Mouse (Mus musculus) right cerebral cortex, postnatal 4 days (tissue): ENCODE measurements around the gene Synj2.

Experiments
- DNase-seq: peaks from one replicate; pipeline ENCODE4 v3.0.0-alpha.2; 2022

Synj2 gene

DNA sequence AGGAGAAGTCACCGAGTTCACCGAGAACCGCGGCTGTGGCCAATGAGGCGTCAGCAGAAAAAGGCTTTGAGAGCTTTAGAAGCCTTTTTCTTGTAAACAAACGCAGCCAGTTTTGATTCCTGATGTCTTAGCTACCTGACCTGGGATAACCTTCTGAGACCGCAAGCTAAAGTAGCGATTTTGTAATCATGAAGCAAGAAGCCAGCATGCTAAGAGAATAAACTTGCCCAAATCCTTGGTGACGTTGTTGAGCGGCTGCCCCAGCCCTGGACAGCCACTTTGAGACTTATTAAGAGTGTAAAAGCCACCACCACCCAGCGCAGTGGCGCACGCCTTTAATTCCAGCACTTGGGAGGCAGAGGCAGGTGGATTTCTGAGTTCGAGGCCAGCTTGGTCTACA, 4.8 kb upstream of the Synj2 start:
- DNase-seq = no peak

DNA sequence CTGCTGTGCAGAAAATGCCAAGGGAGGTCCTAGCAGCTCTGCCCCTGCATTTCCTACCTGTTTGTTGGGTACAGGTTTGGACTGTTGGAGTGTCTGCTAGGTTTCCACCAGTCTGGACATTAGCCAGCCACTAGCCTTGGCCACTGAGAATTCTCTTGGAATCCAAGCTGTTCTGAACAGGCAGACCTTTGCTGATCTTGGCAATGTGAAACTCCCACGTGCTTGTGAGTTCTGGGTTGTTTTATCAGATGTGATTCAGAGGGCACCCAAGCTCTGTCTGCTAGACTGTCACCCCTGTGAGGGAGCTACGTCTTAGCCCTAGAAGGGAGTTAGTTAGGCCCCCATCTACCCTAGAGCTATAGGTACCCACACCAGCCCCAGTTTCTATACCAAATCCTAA, 3.6 kb upstream of the Synj2 start:
- no peak for DNase-seq

DNA sequence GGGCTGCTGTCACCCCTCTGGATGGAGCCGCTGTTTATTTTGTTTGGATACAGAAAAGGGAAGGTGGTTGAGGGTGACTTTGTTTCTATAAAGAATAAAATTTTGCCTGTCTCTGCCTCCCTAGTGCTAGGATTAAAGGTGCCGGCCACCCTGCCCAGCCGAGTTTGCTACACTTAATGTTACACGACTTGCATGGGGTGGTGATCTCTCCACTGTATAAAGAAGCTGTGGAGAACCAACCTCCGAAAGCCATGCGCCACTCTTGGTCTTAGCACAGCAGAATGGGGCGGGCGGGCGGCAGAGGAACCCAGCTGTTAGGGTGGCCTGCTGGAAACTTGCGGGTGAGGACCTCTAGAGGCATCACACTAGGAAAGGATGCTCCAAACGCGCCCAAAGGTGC, 1.2 kb upstream of the Synj2 start:
- DNase-seq = no peak

DNA sequence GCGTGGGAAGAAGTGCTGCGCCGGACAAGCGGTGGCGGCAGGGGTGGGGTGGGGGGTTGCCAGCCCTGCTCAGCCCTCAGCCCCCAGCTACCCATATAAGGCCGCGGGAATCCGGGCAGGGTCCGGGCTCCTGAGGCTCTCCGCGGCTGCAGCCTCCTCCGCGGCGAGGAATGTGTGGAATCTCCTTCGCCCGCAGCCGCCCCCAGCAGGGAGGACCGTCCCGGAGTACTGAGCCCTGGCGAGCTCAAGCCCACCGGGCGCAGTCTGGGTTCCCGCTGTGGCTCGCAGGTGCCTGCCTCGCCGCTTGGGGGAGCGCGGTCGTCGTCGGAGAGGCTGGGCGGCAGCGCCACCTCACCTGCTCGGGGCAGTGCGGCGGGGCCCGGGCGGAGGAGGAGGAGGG, 288 bp upstream of the Synj2 start:
- DNase-seq = peak; percentile 60

DNA sequence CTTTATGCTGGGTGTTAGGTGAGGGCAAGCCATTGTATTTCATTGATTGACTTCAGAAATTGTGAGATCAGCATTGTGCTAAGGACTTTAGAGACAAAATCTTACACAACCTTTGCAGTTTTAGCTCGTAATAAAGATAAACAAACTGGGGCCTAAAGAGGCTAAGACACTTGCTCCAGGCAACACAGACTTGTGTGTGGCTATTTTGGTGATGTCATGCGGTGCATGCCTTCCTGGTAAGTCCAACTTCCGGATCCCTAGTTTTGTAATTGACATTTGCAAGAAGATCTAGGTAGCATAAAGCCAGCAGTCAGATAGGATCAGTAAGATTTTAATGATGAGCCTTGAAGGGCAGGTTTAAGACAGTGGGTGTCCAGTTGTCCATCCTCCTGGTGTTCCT, 1.1 kb downstream of the Synj2 start:
- DNase-seq = no peak

DNA sequence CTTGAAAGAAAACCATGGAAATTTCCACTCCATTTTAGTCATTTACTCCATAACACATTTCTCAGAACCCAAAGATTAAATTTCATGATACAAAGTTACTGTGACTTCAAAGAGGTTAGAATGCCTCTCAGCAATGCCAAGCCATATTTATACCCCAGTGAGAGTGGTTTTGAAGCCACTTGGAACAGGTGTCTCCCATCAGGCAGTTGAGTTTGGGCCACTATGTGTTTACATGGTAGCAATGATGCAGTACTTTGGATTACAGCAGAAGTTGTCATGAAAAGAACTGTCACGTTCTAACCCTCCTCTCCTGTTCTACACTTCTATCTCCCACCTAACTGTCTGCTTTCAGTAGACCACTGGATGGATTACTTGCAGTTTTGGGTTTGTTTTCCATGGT, 2.0 kb downstream of the Synj2 start:
- no peak for DNase-seq

DNA sequence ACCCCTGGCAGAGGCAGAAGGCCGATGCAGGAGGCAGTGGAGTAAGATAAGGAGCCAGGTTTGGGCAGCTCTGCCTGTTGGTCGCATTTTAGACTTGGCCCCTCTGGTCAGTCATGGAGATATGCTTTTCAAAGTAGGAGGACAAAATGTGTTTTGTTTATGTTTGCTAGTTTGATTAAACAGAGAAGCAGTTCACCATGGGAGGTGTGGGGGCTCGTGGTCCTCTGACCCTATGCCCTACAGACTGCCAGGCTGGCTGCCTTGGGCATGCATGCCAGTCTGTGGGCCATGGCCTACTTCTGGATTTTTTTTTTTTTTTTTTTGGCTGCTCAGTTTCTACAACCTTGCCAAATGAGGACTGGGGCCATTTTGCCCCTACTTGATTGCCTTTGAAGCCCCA, 6.0 kb downstream of the Synj2 start:
- DNase-seq = no peak

DNA sequence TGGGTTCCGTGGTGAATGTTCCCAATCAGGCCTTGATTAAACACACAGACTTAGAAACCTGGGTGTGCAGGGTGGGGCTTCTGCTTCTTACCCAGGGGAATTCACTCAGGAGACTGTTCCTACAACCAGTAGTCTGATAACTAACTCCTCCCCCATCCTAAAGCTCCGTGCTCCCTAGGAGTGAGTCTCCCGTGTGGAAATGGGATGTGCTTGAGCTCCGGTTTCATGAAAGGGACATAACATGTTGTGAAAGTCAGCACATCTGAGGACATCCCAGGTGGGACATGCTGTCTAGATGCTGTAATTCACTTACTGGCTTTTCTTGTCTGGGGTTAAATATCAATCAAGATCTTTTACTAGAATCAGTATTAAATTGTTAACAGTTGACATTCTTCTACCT, 11.4 kb downstream of the Synj2 start:
- no peak for DNase-seq

DNA sequence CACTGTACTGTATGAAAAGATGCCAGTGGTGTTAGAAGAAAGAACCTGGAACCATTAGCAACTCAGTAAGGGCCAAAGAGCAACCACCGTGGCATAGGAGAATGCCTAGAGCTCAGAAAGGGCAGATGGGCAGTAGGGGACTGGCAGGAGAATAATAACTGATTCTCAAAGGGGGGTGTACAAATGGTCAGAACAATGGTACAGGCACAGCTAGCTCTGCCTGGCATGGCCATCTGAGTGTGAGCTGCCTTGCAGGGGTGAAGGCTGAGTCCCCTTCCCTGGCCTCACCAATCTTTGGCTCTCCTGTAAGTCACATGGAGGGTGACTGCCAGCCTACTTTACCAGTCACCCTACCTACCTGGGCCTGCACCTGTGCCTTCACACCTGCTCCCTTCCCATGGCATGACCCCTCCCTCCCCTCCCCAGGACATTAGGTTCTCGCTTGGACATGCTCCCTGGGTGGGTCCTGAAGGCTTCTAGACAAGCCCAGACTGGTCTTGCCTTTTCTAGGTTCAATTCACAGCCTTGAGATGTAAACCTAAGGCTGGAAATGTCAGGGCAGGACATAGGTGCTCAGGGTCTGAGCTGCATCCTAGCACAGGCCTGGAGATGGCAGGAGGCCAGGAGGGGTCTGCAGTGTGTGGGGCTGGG, 15.4 kb downstream of the Synj2 start:
- DNase-seq = no peak

DNA sequence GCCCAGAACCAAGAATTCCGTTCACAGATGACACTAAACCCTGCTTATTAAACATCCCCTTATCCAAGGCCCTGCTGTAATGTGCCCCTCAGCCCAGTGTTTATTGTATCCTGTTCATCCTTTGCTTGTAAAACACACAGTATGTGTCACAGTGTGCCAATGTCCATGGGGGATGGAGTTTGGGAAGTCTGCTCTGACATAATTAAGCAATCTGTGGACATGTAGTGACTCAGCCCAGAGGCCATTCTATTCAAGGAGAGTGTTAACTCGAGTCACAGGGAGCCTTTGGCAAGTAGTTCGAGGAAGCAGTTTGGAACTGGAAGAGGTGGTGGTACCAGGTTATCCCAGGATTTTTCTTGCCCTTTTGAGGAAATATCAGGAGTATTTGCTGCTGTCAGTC, 16.0 kb downstream of the Synj2 start:
- DNase-seq = no peak

DNA sequence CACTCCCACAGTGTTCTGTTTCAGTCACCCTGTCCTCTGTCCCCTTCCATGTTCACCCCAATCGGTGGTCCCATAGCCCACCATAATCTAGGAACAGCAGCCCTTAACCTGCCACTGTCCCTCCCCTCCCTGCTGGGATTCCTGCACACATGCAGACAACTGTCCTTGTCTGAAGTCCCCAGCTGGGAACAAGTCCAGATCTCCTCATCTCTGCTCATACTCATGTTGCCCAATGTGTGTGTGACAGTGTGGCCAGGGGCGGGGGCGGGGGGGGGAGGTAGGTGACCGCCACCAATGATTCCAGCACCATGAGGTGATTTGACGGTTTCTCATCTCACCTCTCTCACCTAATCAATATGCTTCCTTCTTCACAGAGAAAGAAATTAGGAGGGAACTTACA, 17.1 kb downstream of the Synj2 start:
- no peak for DNase-seq

DNA sequence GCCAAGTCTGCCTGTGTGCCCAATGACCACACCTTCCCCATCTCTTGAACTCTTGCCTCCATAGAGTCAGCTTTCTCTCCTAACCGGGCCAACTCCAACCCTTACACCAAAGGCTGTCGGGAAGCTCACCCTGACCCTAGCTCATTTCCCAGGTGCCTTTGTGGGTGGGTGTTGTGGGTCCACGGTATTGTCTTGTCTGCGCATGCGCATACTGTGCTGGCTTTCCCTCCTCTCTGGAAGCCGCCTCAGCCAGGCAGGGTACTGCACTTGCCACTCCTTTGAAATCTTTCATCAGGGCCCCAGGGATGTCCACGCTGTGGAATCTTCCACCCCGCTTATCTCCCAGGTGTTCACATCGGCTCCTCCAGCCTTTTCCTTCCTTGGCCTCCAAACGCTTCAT, 17.6 kb downstream of the Synj2 start:
- DNase-seq = no peak

DNA sequence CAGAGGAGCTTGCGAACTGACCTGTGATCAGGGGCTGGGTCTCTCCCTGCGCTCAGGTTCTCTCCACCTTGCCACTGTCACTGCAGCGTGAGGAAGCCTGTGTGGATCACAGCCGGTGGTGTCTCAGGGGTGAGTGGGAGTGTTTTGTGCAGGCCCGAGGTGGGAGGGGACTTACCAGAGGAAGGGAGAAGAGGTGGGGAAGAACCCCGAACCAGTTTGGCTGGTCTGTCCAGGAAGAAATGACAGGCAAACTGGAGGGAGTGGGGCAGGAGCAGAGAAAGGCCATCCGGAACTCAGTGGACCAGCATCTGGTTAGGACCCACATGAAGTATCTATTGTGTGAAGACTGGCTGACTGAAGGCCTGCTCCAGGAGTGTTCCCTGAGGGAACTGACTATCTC, 18.0 kb downstream of the Synj2 start:
- no peak for DNase-seq

DNA sequence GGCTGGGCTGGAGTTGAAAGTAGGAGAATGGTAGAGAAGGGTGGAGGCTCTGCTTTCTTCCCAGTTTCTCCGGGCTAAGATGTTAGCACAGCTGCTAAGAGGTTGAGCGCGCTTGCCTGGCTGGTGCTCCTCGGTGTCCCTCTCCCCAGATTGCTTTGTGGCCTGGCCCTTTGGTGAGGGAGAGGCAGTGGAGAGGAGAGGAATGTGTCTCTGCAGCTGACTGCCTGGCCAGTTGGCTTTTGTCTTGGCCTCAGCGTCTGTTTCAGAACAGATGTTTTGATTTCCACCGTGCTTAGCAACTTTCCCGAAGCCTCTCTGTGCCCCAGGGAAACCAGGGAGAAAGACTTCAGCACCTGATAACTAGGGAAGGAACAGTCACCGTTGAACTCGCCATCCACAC, 18.7 kb downstream of the Synj2 start:
- DNase-seq = no peak

DNA sequence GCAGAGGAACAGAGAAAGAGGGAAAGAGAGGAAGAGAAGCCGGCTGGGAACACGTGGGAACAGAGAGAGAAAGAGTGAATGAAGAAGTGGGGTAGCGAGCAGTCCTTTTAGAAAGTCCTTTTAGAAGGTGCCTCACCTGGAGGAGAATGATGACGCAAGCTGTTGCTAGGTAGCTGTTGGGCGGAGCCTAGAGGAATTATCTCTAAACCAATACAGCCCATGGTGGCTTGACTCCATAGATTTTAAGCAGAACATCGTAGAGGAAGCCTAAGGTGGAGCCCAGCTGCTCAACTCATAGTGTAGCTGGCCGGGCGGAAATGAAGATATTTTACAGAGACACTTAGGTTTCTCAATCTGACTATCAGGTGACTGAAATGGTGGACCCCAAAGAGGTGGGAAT, 22.7 kb downstream of the Synj2 start:
- no peak for DNase-seq

DNA sequence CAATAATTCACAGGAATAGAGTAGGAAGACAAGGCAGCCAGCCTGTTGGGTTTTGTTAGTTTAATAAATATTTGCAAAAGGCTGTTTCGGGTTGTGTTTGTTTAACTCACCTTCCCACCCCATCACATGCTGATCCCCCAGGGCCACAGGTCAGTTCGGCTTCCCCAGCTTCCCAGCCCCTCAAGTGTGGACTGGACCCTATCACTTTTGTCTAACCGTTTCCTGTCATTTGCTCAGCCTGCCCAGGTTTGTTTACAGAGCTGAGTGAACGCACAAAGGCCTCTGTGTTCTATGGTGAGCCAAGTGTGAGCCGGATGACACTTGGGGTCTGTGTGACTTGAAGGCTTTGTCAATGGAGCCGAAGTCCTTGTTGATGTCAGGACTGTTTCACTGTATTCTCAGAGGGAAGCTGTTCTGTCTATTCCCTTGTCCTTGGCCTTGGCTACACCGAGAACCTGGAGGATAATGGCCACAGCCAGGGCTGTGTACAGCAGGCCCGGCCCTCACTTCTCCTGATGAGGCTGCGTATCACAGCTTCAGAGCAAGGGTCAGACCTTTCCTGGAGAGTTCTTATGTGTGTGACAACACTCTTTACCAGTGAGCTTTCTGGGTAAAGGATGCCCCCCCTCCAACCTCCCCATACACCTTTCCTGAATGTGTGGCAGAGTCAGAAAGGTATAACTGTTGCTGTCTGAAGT, 24.2 kb downstream of the Synj2 start:
- no peak for DNase-seq

DNA sequence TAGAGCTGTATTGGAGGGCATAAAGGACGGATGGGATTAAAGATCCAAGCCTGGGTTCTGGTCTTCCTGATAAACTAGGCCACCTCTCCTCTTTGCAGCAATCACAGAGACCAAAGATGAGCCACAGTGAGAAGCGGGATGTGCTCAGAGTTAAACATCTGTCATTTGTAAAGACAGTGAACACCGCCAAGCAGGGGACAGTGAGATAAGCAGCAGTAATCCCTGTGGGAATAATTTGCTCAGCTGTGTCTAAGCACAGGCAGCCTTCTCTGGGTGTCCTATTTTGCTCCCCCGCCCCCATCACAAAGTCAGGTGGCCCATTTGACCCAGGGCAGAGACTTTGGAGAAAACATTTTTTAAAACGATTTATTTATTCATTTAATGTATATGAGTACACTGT, 25.6 kb downstream of the Synj2 start:
- no peak for DNase-seq

DNA sequence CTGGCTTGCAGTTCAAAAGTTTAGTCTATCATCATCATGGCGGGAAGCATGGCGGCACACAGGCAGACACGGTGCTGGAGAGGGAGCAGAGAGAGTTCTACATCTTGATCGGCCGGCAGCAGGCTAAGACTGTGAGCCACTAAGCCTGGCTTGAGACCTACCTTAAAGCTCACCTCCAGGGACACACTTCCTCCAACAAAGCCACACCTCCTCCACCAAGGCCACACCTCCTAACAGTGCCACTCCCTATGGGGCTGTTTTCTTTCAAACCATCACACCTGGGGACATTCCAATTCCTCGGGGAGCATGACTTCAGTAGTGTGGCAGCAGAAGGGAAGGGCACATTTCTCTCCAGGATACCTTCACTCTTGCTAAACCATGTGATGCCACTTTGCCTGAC, 27.5 kb downstream of the Synj2 start:
- DNase-seq = no peak

DNA sequence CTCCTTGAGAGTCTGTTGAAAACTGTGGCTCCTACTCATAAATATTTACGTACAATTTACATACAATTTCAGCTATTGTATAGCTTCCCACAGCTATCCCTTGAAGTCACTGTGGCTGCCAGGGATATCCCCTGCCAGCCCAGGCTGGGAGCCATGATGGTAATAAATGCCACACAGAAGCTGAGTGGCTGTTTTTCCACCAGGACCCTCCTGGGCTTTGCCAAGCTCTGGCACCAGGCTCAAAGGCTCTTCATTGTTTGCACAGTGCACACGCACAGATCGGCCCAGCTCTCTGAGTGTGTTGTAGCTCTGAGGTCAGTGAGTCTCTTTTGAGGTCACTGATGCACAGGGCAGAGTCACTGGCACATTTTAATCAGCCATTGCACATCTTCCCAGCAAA, 28.2 kb downstream of the Synj2 start:
- no peak for DNase-seq

DNA sequence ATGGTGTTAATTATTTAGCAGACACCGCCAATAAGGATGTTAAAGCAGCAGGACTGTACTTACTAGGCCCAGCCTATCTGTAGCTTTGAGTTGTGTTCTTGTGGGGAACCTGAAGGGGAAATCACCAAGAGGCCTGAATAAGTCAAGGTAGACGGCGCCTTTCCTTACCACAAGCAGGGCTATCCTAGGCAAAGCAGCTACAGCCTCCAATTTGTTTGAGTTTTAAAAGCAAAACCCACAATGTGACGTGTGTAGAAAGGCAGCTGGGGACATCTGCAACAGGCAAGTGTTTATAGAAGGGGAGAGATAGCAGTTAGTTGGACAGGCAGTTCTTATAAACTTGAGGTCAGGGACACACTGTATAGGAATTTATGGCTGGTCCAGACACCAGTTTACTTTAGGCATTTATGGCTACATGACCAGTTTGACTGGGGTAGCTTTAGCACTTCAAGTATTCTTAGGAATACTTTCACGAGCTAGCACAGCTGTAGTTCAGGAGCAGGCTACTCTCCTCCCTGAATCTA, 29.3 kb downstream of the Synj2 start:
- no peak for DNase-seq

DNA sequence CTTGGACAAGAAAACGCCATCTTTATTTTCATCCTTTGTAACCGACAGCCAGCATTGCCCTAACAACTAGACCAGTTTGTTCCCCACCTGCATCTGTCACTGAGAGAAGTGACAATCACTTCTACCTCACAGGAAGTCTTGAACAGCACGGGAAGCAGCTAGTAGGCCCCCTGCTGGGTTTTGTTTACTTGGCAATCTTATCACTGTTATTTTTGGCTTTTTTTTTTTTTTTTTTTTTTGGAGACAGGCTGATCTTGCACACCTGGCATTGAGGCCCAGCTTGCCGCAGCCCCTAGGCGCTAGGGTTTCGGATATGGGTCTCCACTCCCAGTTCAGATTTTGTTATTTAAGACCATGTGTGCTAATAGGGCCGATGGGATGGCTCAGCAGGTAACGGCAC, 32.5 kb downstream of the Synj2 start:
- no peak for DNase-seq

DNA sequence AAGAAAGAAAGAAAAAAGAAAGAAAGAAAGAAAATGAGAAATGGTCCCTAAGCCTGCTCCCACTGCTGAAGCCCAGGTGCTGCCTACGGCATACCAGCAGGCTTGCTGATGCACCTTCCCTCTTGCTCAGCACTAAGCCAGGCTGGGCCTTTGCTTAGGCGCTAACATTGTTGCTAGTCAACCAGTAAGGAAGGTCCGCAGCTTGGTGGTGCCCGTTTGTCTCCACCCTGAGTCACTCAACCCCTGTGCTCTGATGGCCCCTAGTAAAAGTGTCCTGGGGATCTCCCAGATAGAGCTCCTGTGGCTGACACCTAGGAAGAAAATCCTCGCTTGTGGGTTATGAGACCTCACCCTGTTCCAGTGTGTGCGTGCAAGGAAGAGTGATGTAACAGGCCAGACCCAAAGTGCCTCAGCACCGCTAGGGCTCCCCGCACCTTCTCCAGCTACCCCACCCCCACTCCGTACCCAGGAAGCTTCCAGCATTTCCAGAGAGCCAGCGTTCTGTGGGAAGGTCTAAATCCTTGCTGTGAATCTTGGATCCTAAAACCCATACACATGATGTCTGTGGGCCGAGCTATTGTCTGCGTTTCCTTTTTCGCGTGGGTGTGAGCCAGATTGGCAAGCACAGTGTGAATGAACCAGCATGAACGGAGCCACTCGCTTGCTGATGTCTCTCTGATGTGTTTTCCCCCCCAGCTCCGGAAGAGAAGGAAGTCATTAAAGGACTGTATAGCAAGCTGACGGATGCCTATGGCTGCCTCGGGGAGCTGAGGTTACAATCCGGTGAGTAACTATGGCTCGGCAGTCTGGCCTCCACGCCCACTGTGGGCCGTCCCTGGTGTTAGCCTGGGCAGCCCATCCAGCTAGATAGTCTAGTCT, 34.3 kb downstream of the Synj2 start:
- DNase-seq = peak; percentile 25

DNA sequence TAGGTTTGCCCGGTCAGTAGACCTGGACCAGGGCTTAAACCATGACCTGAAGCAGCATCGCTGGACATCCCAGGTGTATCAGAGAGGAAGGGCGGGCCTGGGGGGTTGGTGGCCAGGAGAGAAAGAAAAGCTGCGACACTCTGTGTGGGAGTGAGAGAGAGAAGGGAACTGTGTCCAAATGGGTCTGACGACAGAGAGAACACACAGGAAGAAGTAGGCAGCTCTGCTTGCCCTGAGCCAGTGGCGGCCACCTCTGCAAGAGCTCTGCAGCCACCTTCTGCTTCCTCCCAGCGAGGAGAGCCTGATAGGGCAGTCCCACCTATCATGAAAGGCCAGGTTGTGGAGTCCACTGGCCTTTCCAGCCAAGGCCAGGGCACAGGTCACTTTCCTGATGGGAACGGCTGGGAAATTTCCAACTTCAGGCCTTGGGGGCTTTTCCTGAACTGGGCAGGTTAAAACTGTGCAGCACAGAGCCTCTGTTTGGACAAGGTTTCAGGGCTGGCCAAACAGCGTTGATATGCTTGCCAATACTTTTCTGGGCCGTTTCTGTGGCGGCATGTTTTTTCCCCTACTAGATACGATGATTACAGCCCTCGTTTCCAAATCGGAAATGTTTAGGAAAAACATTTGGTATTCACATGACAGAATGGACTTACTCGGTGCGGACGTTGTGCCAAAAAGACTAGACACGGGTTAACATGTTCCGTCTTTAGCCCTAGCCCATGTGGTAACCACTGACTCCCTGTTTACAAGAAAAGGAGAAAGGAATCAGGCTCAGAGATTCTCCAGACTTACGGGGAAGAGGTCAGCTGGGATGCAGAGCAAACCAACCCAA, 35.4 kb downstream of the Synj2 start:
- DNase-seq = no peak
